Mouse (Mus musculus) ZHBTc4 (cell line): ENCODE measurements around the gene Furin.

Experiments used
- DNase-seq: peaks from one replicate; pipeline ENCODE4 v3.0.0-alpha.2; 2011; ENCODE audit warnings: low read depth, low spot score

The Furin gene

DNA sequence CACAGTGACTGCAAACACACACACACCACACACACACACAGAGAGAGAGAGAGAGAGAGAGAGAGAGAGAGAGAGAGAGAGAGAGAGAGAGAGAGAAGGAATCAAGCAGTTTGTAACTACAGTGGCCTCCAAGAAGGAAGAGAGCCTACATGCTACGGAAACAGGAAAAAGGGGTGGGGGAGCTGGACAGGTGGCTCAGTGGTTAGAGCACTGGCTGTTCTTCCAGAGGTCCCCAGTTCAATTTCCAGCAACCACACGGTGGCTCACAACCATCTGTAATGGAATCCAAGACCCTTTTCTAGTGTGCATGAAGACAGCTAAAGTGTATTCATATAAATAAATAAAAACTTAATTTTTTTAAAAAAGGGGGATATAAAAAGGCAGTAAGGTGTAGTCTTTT is 32.6 kb downstream of the Furin start:
- no peak for DNase-seq

DNA sequence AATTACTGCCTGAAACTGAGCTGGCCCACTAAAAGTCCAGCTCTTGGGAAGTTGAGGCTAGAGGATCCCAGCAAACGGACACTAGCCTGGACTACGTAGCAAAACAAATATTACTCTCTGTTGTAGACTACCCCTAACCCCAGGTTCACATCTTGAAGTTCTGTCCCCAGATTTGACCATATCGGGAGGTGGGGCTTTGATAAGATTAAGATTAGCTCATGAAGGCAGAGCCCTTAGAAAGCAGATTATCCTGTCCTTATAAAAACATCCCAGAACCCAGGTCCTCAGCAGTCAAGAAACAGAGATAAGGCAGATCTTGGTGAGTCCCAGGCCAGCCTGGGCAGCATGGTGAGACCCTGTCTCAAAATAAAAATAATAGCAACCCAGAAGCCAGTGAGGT is 33.1 kb downstream of the Furin start:
- no peak for DNase-seq

GRCm38 (mm10) chr7:80371041-80371751 is 34.0 kb downstream of the Furin start, which contains the start of gene Man2a2:
Gene Man2a2 (minus strand): TSS chr7:80371375.
- peak; percentile 69 for DNase-seq

- DNase-seq, result peak; percentile 95
Measured at GRCm38 (mm10) chr7:80370649-80371040, 34.6 kb downstream of the Furin start.

GRCm38 (mm10) chr7:80369967-80370431 is 35.2 kb downstream of the Furin start:
- no peak for DNase-seq

- DNase-seq, result no peak
Measured at GRCm38 (mm10) chr7:80369461-80369860, 35.8 kb downstream of the Furin start.

DNA sequence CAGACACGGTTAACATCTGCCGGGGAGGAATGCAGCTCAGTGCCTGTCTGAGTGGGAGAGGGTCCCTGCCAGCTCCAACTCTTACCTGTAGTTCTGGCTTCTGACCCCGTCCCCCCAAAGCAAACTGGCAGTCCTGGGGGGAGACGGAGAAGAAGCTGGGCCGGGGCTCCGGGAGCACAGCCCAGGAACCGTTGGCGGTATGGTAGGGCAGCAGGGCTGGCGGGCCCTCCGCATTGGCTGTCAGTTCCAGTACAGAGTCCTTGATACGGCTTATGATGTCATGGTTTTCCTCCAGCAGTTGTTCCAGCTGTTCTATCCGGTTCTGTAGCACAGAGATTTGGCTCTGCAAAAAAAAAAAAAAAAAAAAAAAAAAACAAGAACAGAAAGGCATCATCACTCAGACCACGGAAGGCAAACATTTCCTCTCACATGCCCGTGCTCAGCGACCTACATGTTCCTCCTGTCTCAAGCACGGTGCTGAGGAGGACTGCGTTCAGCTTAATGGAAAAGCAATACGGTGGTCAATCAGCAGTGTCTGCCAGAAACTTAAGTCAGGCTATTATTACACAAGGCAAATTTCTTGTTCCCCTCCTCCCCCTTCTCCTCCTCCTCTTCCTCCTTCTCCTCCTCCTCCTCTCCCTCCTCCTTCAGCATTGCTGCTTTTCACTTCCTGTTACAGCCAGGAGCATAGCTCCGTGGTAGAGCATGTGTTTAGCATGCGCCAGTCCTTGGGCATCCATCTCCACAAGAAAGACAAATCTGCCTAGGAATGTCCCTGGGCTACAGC is 36.4 kb downstream of the Furin start:
- peak; percentile 69 for DNase-seq

GRCm38 (mm10) chr7:80368009-80368408 is 37.2 kb downstream of the Furin start:
- no peak for DNase-seq

- DNase-seq, result no peak
Measured at GRCm38 (mm10) chr7:80367232-80367631, 38.0 kb downstream of the Furin start.

GRCm38 (mm10) chr7:80365759-80366158 is 39.5 kb downstream of the Furin start:
- DNase-seq, result no peak

- no peak for DNase-seq
Measured at GRCm38 (mm10) chr7:80360435-80360834, 44.8 kb downstream of the Furin start.

GRCm38 (mm10) chr7:80358039-80358438 is 47.2 kb downstream of the Furin start:
- no peak for DNase-seq

- DNase-seq, result no peak
Measured at GRCm38 (mm10) chr7:80357156-80357555, 48.1 kb downstream of the Furin start.

DNA sequence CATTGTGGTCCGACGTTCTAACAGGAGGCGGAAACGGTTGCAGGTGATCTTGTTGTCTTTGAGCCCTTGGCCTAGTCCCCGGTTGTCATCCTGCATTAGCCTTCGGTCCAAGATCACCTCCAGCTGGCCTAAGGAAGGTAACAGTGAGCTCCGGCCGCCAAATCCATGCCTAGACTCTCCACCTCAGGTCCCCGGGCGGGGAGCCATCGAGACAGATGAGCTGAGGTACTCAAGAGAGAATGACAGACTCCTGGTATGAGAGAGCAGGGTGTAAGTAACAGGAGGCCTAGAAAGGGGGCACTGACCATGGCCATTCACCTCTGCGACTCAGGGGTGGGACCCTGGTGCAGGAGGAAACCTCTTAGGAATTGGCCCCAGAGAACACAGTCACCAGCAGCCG is 48.9 kb downstream of the Furin start:
- no peak for DNase-seq

DNA sequence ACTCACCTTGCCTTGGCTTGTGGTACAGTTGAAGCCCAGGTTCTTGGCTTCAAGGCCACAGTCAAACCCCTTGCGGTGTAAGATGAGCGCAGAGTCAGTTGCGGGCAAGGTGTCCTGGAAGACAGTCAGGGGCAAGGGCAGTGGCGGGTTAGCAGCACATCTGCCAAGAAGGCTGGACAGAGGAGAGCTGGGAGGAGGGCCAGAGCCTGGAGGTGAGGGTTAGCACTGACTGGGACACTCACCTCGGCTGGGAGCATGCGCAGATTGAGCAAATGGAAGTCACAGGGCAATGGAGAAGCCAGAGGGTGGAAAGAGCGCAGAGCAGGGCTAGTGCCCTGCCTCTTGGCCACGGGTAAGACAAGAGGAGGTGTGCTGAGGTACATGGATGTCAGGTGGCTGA is 52.3 kb downstream of the Furin start:
- no peak for DNase-seq

GRCm38 (mm10) chr7:80350808-80351207 is 54.4 kb downstream of the Furin start:
- DNase-seq, result no peak

DNA sequence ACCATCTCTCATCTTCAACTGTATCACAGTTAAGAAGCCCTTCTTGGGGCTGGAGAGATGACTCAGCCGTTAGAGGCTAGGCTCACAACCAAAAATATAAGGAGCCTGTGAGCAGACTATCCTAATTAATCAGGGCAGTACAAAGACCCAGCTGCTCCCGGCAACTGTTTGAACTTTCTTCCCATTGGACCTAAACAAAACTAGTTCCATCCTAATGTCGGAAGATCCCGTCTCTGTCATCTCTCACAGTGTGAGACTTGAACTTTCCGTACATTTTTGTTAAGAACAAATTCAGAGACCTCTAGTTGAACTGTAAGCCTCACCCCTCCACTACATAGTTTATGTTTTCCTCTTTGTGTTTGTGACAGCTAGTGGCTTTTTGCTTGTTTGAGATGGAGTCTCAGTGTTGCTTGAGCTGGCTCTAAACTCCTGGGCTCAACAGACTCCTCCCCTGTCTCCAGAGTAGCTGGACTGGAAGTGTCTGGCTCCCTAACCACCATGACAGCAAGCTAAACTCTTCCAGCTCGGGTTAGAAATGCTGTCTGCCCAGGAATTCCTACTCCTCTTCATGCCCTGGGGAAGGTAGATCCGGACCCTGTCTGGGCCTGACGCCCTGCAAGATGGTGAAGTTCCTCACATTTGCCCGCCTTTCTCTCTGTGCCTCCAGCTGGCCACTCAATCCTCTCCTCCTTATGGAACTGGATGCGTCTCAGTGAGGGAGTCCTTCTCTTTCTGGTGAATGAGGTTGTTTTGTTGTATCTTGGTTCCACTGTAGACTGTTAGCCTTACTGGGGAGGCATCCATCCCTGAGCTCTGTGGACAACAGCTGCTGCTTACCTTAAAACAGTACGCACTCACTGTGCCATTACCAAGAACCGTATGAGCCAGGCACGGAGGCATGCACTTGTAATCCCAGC is 57.3 kb downstream of the Furin start:
- DNase-seq, result no peak

DNA sequence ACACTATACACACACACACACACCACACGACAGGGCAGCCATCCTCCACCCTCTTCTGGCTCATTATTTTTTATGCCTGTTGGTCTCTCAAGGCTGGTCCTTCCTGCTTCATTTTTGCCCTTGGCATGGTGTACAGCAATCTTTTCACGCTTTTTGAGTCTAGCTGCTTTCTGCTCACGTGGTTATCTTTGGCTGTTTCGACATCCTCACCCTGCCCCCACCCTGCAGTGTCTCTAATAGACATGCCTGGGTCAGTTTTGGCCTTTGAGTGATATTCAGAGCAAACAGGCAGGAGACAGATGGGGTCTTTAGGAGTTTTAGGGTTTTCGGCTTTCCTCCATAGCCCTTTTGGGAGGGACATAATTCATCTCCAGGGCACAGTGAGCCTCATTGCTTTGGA is 58.4 kb downstream of the Furin start:
- DNase-seq, result no peak

DNA sequence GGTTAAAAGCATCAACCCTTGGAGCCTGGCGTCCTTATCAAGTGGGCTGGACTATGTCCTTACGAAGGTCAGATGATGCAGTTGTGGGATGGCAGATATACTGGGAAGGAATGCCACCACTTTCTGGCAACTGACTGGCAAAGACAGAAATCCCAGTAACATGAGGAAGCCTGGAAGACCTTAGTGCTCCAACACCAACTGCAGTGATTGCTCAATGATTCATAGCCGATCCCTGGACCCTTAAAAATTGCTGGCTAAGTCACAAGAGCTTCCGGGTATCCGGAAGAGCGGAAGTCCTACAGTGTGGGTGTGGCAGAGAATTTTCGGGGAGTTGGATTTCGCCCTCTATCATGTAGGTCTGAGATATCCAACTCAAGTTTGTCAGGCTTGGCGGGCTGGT is 59.1 kb downstream of the Furin start:
- no peak for DNase-seq

- no peak for DNase-seq
Measured at GRCm38 (mm10) chr7:80343270-80344018, 61.8 kb downstream of the Furin start.

DNA sequence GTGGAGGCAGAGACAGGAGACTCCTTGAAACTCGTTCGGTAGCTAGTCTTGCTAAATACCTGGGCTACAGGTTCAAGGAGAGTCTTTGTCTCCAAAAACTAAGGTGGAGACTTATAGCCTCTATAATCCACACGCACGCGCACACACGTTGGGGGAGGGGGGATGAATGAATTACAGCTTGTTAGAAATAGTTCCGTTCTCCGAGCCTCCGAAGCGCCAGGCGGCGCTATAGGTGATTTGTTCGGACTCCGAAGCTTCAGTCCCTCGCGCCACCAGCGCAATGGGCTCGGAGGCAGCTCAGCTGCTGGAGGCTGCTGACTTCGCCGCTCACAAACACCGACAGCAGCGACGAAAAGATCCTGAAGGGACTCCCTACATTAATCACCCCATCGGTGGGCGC is 62.4 kb downstream of the Furin start, which contains the start of gene Hddc3:
Gene Hddc3 (plus strand): TSS at position 247 of the 400 bp plus-strand sequence.
- DNase-seq, result peak; percentile 98
